Mouse (Mus musculus) CH12.LX (cell line): ENCODE measurements around the gene Fam120a. TPM values are rescaled to one million over a fixed set of nuclear protein-coding genes. Genes with fewer than 3 reads are reported as not detected.

Source experiments
- DNase-seq: peaks from one replicate; pipeline ENCODE4 v3.0.0-alpha.2; 2013; ENCODE audit errors: extremely low read depth
- H3K27ac ChIP-seq: 2 replicates; pipeline ENCODE4 v1.5.1; 2012; ENCODE audit warnings: low read depth, mild to moderate bottlenecking, control low read depth, moderate library complexity; ENCODE audit not compliant: insufficient read depth
- H3K27me3 ChIP-seq: replicated peaks from 2 replicates; pipeline ENCODE3; 2012; ENCODE audit warnings: inconsistent platforms
- H3K36me3 ChIP-seq, 2 experiments: replicated peaks in 1 of 2; 2 replicates each; pipeline versions ENCODE3 to v1.6.1; 2012; ENCODE audit warnings: inconsistent platforms in 1 of 2, low read length in 1 of 2, mild to moderate bottlenecking in 1 of 2, mixed read lengths in 1 of 2, moderate library complexity in 1 of 2; ENCODE audit not compliant: control insufficient read depth in 1 of 2, insufficient read depth in 1 of 2
- H3K4me1 ChIP-seq, 2 experiments: 2 replicates each; pipeline ENCODE4 v1.6.1; 2012; ENCODE audit warnings: inconsistent platforms in 1 of 2, moderate library complexity in 1 of 2; ENCODE audit not compliant: insufficient read depth in 2 of 2, control insufficient read depth in 1 of 2
- H3K4me2 ChIP-seq: 2 replicates; pipeline ENCODE4 v1.6.1; 2012; ENCODE audit warnings: low read depth, mild to moderate bottlenecking, control low read depth; ENCODE audit not compliant: poor library complexity, insufficient read depth, severe bottlenecking
- H3K4me3 ChIP-seq, 3 experiments: fragments of 150-350 bp in 1 of 3; sonication (generic) in 1 of 3; replicated peaks in 1 of 3; 2 replicates each; pipeline versions ENCODE3 to v1.5.1; 2011 to 2012; ENCODE audit warnings: low read depth in 2 of 3, low read length in 2 of 3, mild to moderate bottlenecking in 2 of 3, moderate library complexity in 2 of 3, control low read depth in 1 of 3, improper control_type of control experiment in 1 of 3, inconsistent platforms in 1 of 3, mixed read lengths in 1 of 3; ENCODE audit not compliant: poor library complexity in 1 of 3
- H3K79me2 ChIP-seq: replicated peaks from 2 replicates; pipeline ENCODE4 v1.6.1; 2012; ENCODE audit warnings: mild to moderate bottlenecking, moderate library complexity; ENCODE audit not compliant: control insufficient read depth, poor library complexity, insufficient read depth, severe bottlenecking; ENCODE audit errors: extremely low read depth
- H3K9ac ChIP-seq: 2 replicates; pipeline ENCODE4 v1.6.1; 2012; ENCODE audit warnings: low read depth, mild to moderate bottlenecking, control low read depth, moderate library complexity; ENCODE audit not compliant: insufficient read depth
- H3K9me3 ChIP-seq: replicated peaks from 2 replicates; pipeline ENCODE3; 2012; ENCODE audit warnings: low read length, inconsistent platforms, mixed read lengths
- BHLHE40 ChIP-seq: IDR thresholded peaks from 2 replicates; pipeline ENCODE4 v1.6.1; 2011; ENCODE audit warnings: mild to moderate bottlenecking, low read depth, low read length, improper control_type of control experiment
- EP300 ChIP-seq: IDR thresholded peaks from 2 replicates; pipeline ENCODE4 v1.6.1; 2011; ENCODE audit warnings: low read length, improper control_type of control experiment
- ETS1 ChIP-seq: conservative IDR thresholded peaks from 2 replicates; pipeline ENCODE4 v1.6.1; 2012; ENCODE audit warnings: low read depth, mild to moderate bottlenecking, inconsistent platforms, low read length, improper control_type of control experiment, moderate library complexity
- HCFC1 ChIP-seq: IDR thresholded peaks from 2 replicates; pipeline ENCODE4 v1.6.1; 2012; ENCODE audit warnings: low read depth, mild to moderate bottlenecking, inconsistent platforms, low read length, improper control_type of control experiment
- IRF4 ChIP-seq: IDR thresholded peaks from 2 replicates; pipeline ENCODE4 v1.6.1; 2014; ENCODE audit warnings: low read depth, mild to moderate bottlenecking, inconsistent platforms, low read length, improper control_type of control experiment
- MAFK ChIP-seq: IDR thresholded peaks from 2 replicates; pipeline ENCODE4 v1.6.1; 2011; ENCODE audit warnings: low read length, improper control_type of control experiment; ENCODE audit not compliant: insufficient replicate concordance
- MAX ChIP-seq: IDR thresholded peaks from 2 replicates; pipeline ENCODE4 v1.6.1; 2011; ENCODE audit warnings: low read length, improper control_type of control experiment
- MAZ ChIP-seq: IDR thresholded peaks from 2 replicates; pipeline ENCODE4 v1.6.1; 2012; ENCODE audit warnings: low read depth, mild to moderate bottlenecking, inconsistent platforms, low read length, improper control_type of control experiment, moderate library complexity
- MXI1 ChIP-seq: IDR thresholded peaks from 2 replicates; pipeline ENCODE4 v1.6.1; 2011; ENCODE audit warnings: mild to moderate bottlenecking, low read depth, low read length, improper control_type of control experiment
- MYC ChIP-seq: IDR thresholded peaks from 2 replicates; pipeline ENCODE4 v1.6.1; 2011; ENCODE audit warnings: low read depth, mild to moderate bottlenecking, improper control_type of control experiment, low read length
- PAX5 ChIP-seq: IDR thresholded peaks from 2 replicates; pipeline ENCODE4 v1.6.1; 2012; ENCODE audit warnings: low read length, inconsistent platforms, mixed read lengths
- SIN3A ChIP-seq: IDR thresholded peaks from 2 replicates; pipeline ENCODE4 v1.6.1; 2012; ENCODE audit warnings: low read length, improper control_type of control experiment, inconsistent platforms
- SMC3 ChIP-seq: IDR thresholded peaks from 2 replicates; pipeline ENCODE4 v1.6.1; 2011; ENCODE audit warnings: low read depth, low read length, improper control_type of control experiment
- TCF12 ChIP-seq: IDR thresholded peaks from 2 replicates; pipeline ENCODE4 v1.6.1; 2014; ENCODE audit warnings: low read depth, mild to moderate bottlenecking, inconsistent platforms, low read length, improper control_type of control experiment
- ZC3H11A ChIP-seq: IDR thresholded peaks from 2 replicates; pipeline ENCODE4 v1.6.1; 2012; ENCODE audit warnings: low read depth, mild to moderate bottlenecking, inconsistent platforms, low read length, improper control_type of control experiment
- ZMIZ1 ChIP-seq: IDR thresholded peaks from 2 replicates; pipeline ENCODE4 v1.6.1; 2012; ENCODE audit warnings: low read depth, mild to moderate bottlenecking, inconsistent platforms, low read length, improper control_type of control experiment
- ZNF384 ChIP-seq: IDR thresholded peaks from 2 replicates; pipeline ENCODE4 v1.6.1; 2012; ENCODE audit warnings: low read depth, low read length, improper control_type of control experiment, inconsistent platforms
- dilution Hi-C: fragments of 300-500 bp; cut with MboI; formaldehyde crosslinking; loops from 2 replicates; pipeline ENCODE4 v1.14.3; 2020; ENCODE audit warnings: low sequenced_read_pairs; ENCODE audit not compliant: extremely low pct_unique_long_range_greater_than_20kb, extremely low pct_ligation_motif_present
- in situ Hi-C: fragments of 300-500 bp; cut with MboI; formaldehyde crosslinking; loops from 3 replicates; pipeline ENCODE4 v1.14.3; 2019; ENCODE audit warnings: low sequenced_read_pairs, low pct_ligation_motif_present, low pct_unique_long_range_greater_than_20kb, mixed read lengths
- polyA plus RNA-seq: library from polyadenylated mRNA; unstranded; fragments of >175 nt; gene quantifications from 2 replicates; pipeline ENCODE4 v1.2.1, GENCODE M21; 2012; ENCODE audit warnings: low read depth; ENCODE audit not compliant: insufficient read length
- total RNA-seq, 2 experiments: library from RNA; depleted of rRNA; stranded (reverse); fragments of 300-350 nt in 1 of 2; fragments of >200 nt in 1 of 2; gene quantifications; 2 replicates each; pipeline ENCODE4 v1.2.3; 2012 to 2014

Gene Fam120a
- total and polyA plus RNA-seq, 3 experiments: 70.0 to 122 (median 82.6) TPM

GRCm38 (mm10) chr13:48979069-48979468 is 11.3 kb upstream of the Fam120a start:
- Histone ChIP-seq H3K9me3 (no peaks in the 10 kb centered on the region), H3K27ac (no peak overlapping the region), H3K4me3 (no peak overlapping the region), H3K79me2 (no peaks in the 10 kb centered on the region), H3K9ac (no peak overlapping the region), H3K27me3 (no peaks in the 10 kb centered on the region), H3K36me3 (no peaks in the 10 kb centered on the region), H3K4me2 (no peak overlapping the region), H3K4me1 (peaks cover 13 to 41% of the 10 kb centered on the region in 2 experiments)
- dilution Hi-C loops: no loop called here
- in situ Hi-C loops: no loop called here
- TF ChIP-seq ZC3H11A: no peak
- no peak for TF ChIP-seq MAZ
- no peak for TF ChIP-seq ETS1
- no peak for TF ChIP-seq BHLHE40
- no peak for TF ChIP-seq MAX
- no peak for TF ChIP-seq IRF4
- no peak for TF ChIP-seq HCFC1
- no peak for DNase-seq

- dilution Hi-C loops (no loop called here), in situ Hi-C loops (no loop called here)
- Histone ChIP-seq H3K36me3 (peaks cover 0 to 6% of the 10 kb centered on the region in 2 experiments), H3K4me1 (peaks cover 17 to 53% of the 10 kb centered on the region in 2 experiments), H3K27me3 (no peaks in the 10 kb centered on the region), H3K79me2 (no peaks in the 10 kb centered on the region), H3K4me3 (peak overlapping the region in 1 of 3 experiments; percentile 5), H3K27ac (peak overlapping the region; percentile 53; the same call in 1 of the 2 replicates), H3K9ac (peak overlapping the region; percentile 64), H3K4me2 (peak overlapping the region; percentile 91), H3K9me3 (no peaks in the 10 kb centered on the region)
- TF ChIP-seq ZNF384: peak; percentile 99
- peak; percentile 20; the same call in 1 of the 2 replicates for TF ChIP-seq TCF12
- peak; percentile 78 for TF ChIP-seq IRF4
- TF ChIP-seq EP300: peak; percentile 66; the same call in 1 of the 2 replicates
- no peak; the same call in 1 of the 2 replicates for TF ChIP-seq MXI1
- TF ChIP-seq BHLHE40: peak; percentile 35; the same call in 1 of the 2 replicates
- no peak for TF ChIP-seq SMC3
- TF ChIP-seq MYC: 0 out of 2 replicates have a peak, but pooled peaks have one; percentile 12
- no peak for TF ChIP-seq ZMIZ1
- TF ChIP-seq MAFK: peak; percentile 88
- peak; percentile 83 for TF ChIP-seq ETS1
- peak; percentile 59; the same call in 1 of the 2 replicates for TF ChIP-seq SIN3A
- TF ChIP-seq PAX5: no peak
- peak; percentile 59 for DNase-seq
These were observed 10.0 kb upstream of the Fam120a start for GRCm38 (mm10) chr13:48977858-48978257.
